In genomic region chr7:38106711-38107311, GRCm38 (mm10) we compare ENCODE assay signal across 8 mouse cellular contexts. TPM values are rescaled to one million over a fixed set of nuclear protein-coding genes. Genes with fewer than 3 reads are reported as not detected.
DNase-seq lines count a peak whose midpoint lies in the region; ATAC-seq and TF ChIP-seq lines count a peak whose summit lies in the region.

No protein-coding gene starts in this region.

- H3K9me3 ChIP-seq in hindbrain, embryonic 13.5 days: no peaks in the 10 kb centered on the region
- no peaks in the 10 kb centered on the region for H3K9me3 ChIP-seq in limb, embryonic 11.5 days (ENCODE audit: control insufficient read depth, low read length)
- H3K9me3 ChIP-seq in midbrain, embryonic 16.5 days (replicated peaks; ENCODE audit: control insufficient read depth, low read length, poor library complexity, severe bottlenecking): no peaks in the 10 kb centered on the region

- peak overlapping the region; percentile 81 for H3K9ac ChIP-seq in hindbrain, embryonic 13.5 days
- peak overlapping the region; percentile 85 for H3K9ac ChIP-seq in limb, embryonic 11.5 days (ENCODE audit: low read length)
- H3K9ac ChIP-seq in midbrain, embryonic 16.5 days (ENCODE audit: low read depth, low read length): peak overlapping the region; percentile 78

- peak; percentile 38 for DNase-seq in layer of hippocampus, adult 11-12 months (ENCODE audit: low spot score)
- no peak for DNase-seq in layer of hippocampus, adult 9-10 months (ENCODE audit: low spot score)
- peak; percentile 34 for DNase-seq in adrenal gland, postnatal 25 days
- DNase-seq in limb, embryonic 11.5 days (ENCODE audit: low spot score): peak; percentile 73
- peak; percentile 51 for DNase-seq in thymus, adult 2 months

- no peak overlapping the region for H3K27ac ChIP-seq in embryonic fibroblast, embryonic 13.5 days (ENCODE audit: insufficient read depth, low read length)
- 0 out of 2 replicates have a peak overlapping the region, but pooled peaks have one; percentile 18 for H3K27ac ChIP-seq in hindbrain, embryonic 13.5 days
- H3K27ac ChIP-seq in limb, embryonic 11.5 days (replicated peaks; ENCODE audit: low read depth, low read length): peak overlapping the region; percentile 32; the same call in 1 of the 2 replicates
- H3K27ac ChIP-seq in midbrain, embryonic 16.5 days (ENCODE audit: low read length): no peak overlapping the region; the same call in 1 of the 2 replicates
- no peak overlapping the region for H3K27ac ChIP-seq in thymus, adult 2 months (ENCODE audit: control insufficient read depth, insufficient read depth, low read length)

- H3K4me1 ChIP-seq in embryonic fibroblast, embryonic 13.5 days (ENCODE audit: control insufficient read depth, insufficient read depth, low read length): peaks cover 2% of the 10 kb centered on the region
- peaks cover 15% of the 10 kb centered on the region for H3K4me1 ChIP-seq in hindbrain, embryonic 13.5 days (replicated peaks)
- peaks cover 13% of the 10 kb centered on the region for H3K4me1 ChIP-seq in limb, embryonic 11.5 days (ENCODE audit: control insufficient read depth, insufficient read depth, low read length)
- H3K4me1 ChIP-seq in midbrain, embryonic 16.5 days (ENCODE audit: control insufficient read depth, insufficient read depth, low read length): peaks cover 12% of the 10 kb centered on the region; the same call in 1 of the 2 replicates
- H3K4me1 ChIP-seq in thymus, adult 2 months (replicated peaks; ENCODE audit: control insufficient read depth, insufficient read depth, low read length): peaks cover 35% of the 10 kb centered on the region

- no peak for TF ChIP-seq CTCF in embryonic fibroblast, embryonic 13.5 days (IDR thresholded peaks at IDR 0.05; ENCODE audit: borderline replicate concordance, insufficient read depth, low read length)
- no peak for TF ChIP-seq CTCF in thymus, adult 2 months (IDR thresholded peaks at IDR 0.05; ENCODE audit: borderline replicate concordance, control insufficient read depth, extremely low read depth, insufficient read depth, low read length, poor library complexity)

- WGBS in hindbrain, embryonic 13.5 days: 1% methylated on average over 29 of the region's 47 CpGs
- WGBS in limb, embryonic 11.5 days: 0% methylated on average over 35 of the region's 47 CpGs
- under 1% methylated on average over 38 of the region's 47 CpGs for WGBS in midbrain, embryonic 16.5 days
- under 1% methylated on average over 47 of the region's 47 CpGs for WGBS in thymus, adult 2 months

- H3K36me3 ChIP-seq in hindbrain, embryonic 13.5 days: 0 out of 2 replicates have a peak, but pooled peaks cover 4% of the 10 kb centered on the region
- H3K36me3 ChIP-seq in limb, embryonic 11.5 days (ENCODE audit: control insufficient read depth, insufficient read depth, low read length): peaks cover 4% of the 10 kb centered on the region
- no peaks in the 10 kb centered on the region for H3K36me3 ChIP-seq in midbrain, embryonic 16.5 days (ENCODE audit: control insufficient read depth, insufficient read depth, low read length)
- peaks cover 1% of the 10 kb centered on the region; the same call in 1 of the 2 replicates for H3K36me3 ChIP-seq in thymus, adult 2 months (ENCODE audit: control insufficient read depth, insufficient read depth, low read length)

- peak overlapping the region; percentile 58 for H3K4me3 ChIP-seq in embryonic fibroblast, embryonic 13.5 days (ENCODE audit: insufficient read depth, low read length)
- H3K4me3 ChIP-seq in hindbrain, embryonic 13.5 days: peak overlapping the region; percentile 72
- peak overlapping the region; percentile 82 for H3K4me3 ChIP-seq in limb, embryonic 11.5 days (ENCODE audit: low read depth, low read length)
- peak overlapping the region; percentile 73 for H3K4me3 ChIP-seq in midbrain, embryonic 16.5 days (ENCODE audit: low read depth, low read length)
- H3K4me3 ChIP-seq in thymus, adult 2 months (ENCODE audit: control insufficient read depth, insufficient read depth, low read length): peak overlapping the region; percentile 56

- peak overlapping the region; percentile 88 for H3K4me2 ChIP-seq in hindbrain, embryonic 13.5 days
- peak overlapping the region; percentile 75 for H3K4me2 ChIP-seq in limb, embryonic 11.5 days (ENCODE audit: low read depth, severe bottlenecking)
- peak overlapping the region; percentile 94 for H3K4me2 ChIP-seq in midbrain, embryonic 16.5 days (ENCODE audit: low read length)

- no peak; the same call in 1 of the 2 replicates for TF ChIP-seq POLR2A in embryonic fibroblast, embryonic 13.5 days (IDR thresholded peaks at IDR 0.05; ENCODE audit: low read depth, low read length)
- TF ChIP-seq POLR2A in thymus, adult 2 months (IDR thresholded peaks at IDR 0.05; ENCODE audit: control insufficient read depth, extremely low read depth, insufficient read depth, low read length, poor library complexity): no peak

- H3K27me3 ChIP-seq in hindbrain, embryonic 13.5 days: no peaks in the 10 kb centered on the region
- H3K27me3 ChIP-seq in limb, embryonic 11.5 days (ENCODE audit: control insufficient read depth, insufficient read depth, low read length): no peaks in the 10 kb centered on the region
- peaks cover 3% of the 10 kb centered on the region; the same call in 1 of the 2 replicates for H3K27me3 ChIP-seq in midbrain, embryonic 16.5 days (ENCODE audit: control insufficient read depth, insufficient read depth, low read depth, low read length)
- H3K27me3 ChIP-seq in thymus, adult 2 months (ENCODE audit: control insufficient read depth, insufficient read depth, low read length): no peaks in the 10 kb centered on the region

- peak; percentile 62 for ATAC-seq in hindbrain, embryonic 13.5 days (ENCODE audit: low FRiP score)
- ATAC-seq in limb, embryonic 11.5 days (ENCODE audit: insufficient number of reproducible peaks, low FRiP score, low TSS enrichment, low read depth): peak; percentile 49
- ATAC-seq in midbrain, embryonic 16.5 days: peak; percentile 71

RNA-seq across cellular contexts. Expression of gene Ccne1, which starts 0.5 kb away (rescaled TPM):
- total RNA-seq in adrenal gland, postnatal 25 days (2021): 4.3 and 8.5 TPM in 2 replicates
- 47.9 and 51.0 TPM in 2 replicates for polyA plus RNA-seq in embryonic fibroblast, embryonic 13.5 days (2011; ENCODE audit: insufficient read length, low read depth, missing spikeins)
- 15.9 and 16.1 TPM in 2 replicates for polyA plus RNA-seq in hindbrain, embryonic 13.5 days (2015; fragmentation: Nextera tagmentation; extraction: Ambion mirVana)
- polyA plus RNA-seq in limb, embryonic 11.5 days (2014; fragmentation: Nextera tagmentation; extraction: Ambion mirVana): 121 and 131 TPM in 2 replicates
- 9.6 and 13.2 TPM in 2 replicates for polyA plus RNA-seq in midbrain, embryonic 16.5 days (2015; fragmentation: Nextera tagmentation; extraction: Ambion mirVana)
- polyA plus RNA-seq in thymus, adult 2 months (2012; rRNA removed): 27.1 and 57.3 TPM in 2 replicates

Comparison
In these comparisons a context has a peak if more than half of its experiments do, and no peak if none do; other contexts are left out.
1. H3K27ac ChIP-seq: peak in hindbrain, embryonic 13.5 days (single experiment) and limb, embryonic 11.5 days (single experiment); none in embryonic fibroblast, embryonic 13.5 days (single experiment), midbrain, embryonic 16.5 days (single experiment) and thymus, adult 2 months (single experiment).
2. Peak in every context shown above with its lines, with median percentiles within 50 percentile points of each other: H3K4me3 ChIP-seq, ATAC-seq, H3K4me2 ChIP-seq and H3K9ac ChIP-seq.